Mouse (Mus musculus): Measurements from ENCODE around the gene Dgki.

The Dgki gene

DNA sequence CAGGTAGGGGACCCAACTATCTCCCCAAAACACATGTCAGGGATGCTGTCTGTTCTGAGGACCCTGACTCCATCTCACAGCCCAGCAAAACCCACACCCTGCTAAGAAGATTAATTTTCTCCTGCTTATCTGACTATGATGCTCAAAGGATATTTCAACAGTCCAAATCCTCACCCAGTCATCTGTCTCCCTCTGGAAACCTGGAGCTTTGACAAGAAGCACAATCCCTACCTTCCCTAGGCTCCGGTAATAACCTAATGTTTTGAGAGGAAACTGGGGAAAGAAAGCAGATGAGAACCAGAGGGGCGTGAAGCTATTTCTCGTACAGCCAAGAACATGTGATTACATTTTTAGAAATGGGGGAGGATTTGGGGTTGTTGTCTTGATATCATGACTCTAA lies 392.8 kb downstream of the Dgki start:
- DNase-seq (ENCODE audit: low spot score): no peak

DNA sequence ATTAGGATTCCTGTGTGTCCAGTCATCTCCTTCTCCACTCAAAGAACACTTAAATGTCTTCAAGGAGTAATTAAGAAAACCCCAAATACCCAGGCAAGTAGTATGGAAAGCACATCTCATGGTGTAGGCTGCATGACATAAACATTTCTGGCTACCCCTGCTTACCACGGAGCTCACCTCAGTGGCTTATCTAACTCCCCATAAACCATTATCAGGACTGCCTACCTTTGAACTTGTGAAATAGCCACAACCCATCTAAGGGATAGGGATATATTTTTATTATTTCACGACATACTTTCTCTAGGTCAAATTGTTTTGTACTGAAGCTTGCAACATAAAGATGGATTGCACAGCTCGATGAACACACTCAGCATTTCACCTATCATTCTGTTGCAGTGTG lies 394.0 kb downstream of the Dgki start:
- no peak for DNase-seq (ENCODE audit: low spot score)

DNA sequence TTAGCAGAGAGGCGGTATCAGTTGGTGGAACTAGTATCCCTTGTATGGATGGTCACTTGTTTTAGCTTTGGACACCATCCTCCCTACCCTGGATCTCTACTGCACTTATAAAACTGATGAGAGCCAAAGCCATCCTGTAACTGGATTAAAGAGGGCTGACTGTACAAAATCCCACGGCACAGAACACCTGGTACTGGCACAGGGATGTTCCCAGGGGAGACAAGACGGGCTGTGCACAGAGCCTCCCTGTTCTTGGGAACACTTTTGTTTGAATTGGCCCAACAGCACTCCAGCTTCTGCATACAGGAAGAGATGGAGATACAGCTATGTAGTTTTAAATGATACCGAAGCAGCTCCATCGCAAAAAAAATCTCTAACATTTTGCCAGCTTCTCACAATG lies 395.1 kb downstream of the Dgki start:
- no peak for DNase-seq (ENCODE audit: low spot score)

DNA sequence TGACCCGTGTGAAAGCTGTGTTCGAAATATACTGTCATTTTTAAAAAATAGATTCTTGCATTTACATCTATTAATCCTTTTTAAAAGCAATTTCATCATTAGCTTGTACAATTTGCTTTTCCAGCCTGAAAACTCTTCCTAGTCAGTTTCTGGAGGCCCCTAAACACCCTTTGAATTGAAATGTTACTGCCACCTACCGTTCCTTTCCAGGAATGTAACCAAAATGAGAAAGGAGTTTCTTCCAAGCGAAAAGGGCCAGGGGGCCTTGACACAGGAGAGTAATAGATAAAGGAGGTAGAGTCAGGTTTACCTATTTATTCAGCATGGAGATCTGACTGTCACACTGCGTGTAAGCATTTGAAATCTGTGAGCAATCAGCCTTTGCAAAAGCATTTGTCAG lies 396.2 kb downstream of the Dgki start:
- DNase-seq (ENCODE audit: low spot score): no peak

DNA sequence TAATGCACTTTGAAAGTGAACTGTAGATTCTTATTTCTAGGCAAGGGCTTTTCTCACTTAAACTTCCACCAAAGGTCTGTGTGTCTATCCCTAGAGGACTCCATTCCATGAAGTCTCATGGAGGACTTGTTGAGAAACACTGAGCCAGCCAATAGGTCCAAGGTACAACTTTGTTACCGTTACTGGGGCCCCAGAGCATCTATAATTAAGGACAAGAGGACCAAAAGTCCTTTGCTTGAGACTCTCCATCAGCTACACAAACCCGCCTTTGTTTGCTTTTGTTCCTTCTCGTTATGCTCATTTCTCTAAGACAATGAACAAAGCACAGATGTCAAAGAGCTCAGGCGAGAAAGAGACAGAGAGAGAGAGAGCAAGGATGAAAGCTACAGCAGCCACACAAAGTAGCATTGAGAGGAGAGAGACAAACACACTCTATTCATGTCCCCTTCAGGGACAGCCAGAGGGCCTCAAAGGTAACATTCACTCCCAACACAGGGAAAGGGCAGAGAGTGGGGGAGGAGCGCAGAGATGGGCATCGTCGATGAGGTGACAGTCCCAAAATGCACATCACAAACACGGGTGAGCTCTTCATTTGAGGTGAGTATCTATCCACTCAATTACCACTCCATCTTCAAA lies 396.7 kb downstream of the Dgki start:
- DNase-seq (ENCODE audit: low spot score): no peak

DNA sequence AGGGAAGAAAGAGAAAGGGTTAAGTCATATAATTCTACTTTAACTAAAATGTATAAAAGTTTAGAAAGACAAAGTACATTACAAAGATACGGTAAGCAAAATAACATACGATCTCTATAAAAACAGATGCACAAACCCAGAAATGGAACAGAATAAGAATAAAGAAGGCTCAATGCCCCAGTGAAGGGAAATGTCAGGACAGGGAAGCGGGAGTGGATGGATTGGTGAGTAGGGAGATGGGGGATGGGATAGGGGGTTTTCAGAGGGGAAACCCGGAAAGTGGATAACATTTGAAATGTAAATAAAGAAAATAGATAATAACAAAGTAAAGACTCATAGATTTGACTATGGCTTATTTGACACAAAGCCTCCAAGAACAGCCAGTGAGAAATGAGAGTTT lies 400.1 kb downstream of the Dgki start:
- DNase-seq (ENCODE audit: low spot score): no peak

DNA sequence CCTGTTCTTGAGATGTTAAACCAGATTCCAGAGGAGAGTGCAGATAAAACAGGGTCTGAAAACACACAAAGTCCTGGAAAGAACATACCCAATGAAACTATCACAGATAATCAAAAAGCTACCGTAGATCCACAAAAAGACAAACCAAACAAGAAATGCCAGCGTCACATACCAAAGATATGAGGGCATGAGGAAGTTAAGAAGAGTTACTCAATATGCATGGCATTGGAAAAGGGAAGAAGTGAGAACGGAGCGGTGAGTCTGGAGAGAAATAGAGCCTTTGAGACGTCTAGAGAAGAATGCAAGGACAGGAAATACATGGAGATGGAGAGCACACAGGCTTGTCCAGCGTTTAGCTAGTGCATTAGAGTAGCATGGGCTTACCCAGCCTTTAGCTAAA lies 401.6 kb downstream of the Dgki start:
- no peak for DNase-seq (ENCODE audit: low spot score)

DNA sequence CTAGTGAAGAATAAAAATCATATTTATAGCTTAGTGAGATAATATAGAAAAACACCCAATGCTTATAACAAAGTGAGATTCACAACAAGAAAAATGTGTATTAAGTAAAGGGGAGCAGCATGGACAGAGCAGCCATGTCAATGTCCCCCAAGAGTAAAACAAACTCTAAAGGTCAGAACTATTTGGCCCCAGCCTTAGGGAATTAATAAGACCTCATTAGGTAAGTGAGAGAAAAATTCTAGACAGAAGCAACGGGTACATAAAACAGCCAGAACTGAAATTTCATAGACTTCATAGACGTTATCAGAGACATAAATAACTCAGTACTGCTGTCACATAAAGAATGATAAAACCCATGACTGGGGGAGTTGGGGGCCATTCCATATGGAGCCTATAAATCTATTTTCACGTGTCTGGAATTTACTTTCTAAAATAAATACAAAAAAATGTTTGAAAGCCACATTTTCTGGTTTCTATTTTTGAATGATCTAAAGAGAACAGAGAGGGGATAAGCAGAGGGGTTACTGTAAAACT lies 402.3 kb downstream of the Dgki start:
- no peak for DNase-seq (ENCODE audit: low spot score)

DNA sequence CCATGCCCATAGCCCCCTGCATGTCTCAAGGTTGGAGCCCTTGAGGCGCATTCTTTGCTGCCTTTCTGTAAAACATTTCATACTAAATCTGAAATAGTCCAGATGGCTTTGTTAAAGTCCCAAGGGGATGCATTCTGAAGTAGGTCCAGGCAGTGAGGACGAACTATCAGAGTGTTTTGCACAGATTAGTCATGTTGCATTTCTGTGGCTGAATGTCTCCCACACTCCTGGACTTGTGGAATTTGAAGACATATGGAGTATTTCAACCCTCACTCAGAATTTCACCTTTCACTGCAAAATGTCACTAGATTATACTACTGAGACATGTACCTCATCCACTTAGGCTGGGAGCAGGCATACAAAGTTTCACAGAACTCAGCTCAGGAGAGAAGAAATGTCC lies 403.3 kb downstream of the Dgki start:
- DNase-seq (ENCODE audit: low spot score): no peak

DNA sequence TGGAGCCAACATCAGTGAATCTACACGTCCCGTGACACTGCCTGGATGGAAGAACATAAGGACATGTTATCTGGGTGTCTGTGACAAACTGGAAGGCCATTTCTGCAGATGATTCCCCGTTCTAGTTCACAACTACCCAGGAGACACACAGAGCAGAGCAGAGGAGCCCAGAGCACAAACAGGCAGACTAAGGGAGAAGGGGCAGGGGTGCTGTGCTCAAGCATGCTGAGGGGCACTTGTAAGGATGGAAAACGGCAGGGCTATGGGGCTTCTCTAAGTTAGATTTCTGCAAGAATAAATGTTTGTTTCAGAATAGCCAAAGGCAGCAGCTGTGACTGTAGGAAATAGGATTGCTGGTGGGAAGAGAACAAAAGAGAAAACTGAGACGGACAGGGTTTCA lies 408.2 kb downstream of the Dgki start:
- no peak for DNase-seq (ENCODE audit: low spot score)

DNA sequence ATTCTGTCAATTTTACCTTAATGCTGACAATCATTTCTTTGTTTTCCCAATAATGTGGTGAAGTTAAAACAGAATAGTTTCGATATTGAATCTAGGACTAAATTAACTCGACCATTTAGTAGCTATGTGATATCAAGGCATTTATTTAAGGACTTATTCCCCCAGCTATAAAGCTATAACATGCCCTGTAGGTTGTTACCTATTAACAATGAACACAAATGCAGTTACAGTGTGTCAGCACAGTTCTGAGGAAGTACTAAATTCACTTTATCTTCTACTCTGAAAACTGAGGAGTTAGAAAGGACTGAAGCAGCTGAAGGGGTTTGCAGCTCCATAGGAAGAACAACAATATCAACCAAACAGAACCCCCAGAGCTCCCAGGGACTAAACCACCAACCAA lies 409.2 kb downstream of the Dgki start:
- DNase-seq (ENCODE audit: low spot score): no peak

DNA sequence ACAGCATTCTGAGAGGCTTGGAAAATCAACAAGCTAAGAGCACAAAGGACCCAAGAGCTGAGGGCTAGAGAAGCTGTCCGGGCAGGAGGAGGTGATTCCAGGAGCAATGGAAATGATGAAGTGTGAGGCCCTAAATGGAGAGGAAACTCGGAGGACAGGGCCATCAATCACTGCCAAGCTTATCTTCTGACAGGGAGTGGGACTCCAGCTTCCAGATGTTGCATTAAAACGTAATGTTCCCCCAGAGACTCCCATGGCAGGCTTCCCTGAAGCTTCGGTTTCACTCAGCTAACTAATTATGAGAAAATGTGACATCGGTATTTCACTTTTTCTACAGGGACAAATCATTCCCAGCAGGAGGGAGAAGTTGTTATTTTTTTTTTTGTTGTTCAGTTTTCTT lies 409.7 kb downstream of the Dgki start:
- DNase-seq (ENCODE audit: low spot score): no peak

DNA sequence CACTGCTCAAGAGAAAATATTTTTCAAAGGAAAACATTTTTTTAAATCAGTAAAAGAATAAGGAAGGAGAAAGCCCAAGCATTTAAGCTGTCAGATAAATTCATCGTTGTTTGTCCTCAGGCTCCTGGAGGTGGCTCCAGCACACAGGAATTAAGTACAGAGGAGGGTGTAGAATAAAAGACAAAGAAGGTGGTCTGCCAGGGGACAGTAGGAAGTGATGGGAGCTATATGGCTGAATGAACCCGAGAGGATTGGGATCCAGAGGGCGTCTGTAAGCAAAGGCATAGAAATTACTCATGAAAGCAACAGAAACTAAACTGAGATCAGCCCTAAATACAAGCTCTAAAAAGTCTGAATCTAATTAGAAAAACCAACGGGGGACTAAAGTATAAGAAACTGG lies 418.7 kb downstream of the Dgki start:
- no peak for DNase-seq (ENCODE audit: low spot score)

DNA sequence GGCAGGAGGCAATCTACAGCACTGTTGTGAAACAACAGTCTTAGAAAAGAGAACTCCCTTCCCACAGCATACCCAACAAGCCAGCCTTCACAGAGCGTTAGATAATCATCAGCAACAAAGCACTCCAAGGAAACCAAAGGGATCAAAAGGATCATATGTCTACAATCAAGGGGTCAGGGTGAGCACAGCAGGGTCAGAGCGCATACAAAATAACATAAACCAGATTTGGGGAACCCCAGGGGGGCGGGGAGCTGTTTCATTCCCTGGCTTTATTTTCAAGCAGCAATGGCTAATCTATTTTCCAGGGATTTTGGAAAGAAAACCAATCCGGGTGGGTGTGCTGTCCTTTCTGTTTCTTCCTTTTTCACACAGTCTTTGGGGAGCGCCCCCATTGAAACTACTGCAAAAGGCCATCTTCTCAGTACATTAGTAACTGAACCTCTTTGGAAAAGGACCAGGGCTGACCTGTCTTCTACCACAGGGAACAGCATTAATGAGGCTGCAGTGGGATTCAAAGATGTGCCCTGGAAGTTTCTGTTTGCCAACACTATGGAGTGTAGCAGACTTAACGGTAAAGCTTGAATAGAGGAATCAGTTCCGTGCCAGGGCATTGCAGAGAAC lies 419.2 kb downstream of the Dgki start:
- DNase-seq (ENCODE audit: low spot score): no peak

DNA sequence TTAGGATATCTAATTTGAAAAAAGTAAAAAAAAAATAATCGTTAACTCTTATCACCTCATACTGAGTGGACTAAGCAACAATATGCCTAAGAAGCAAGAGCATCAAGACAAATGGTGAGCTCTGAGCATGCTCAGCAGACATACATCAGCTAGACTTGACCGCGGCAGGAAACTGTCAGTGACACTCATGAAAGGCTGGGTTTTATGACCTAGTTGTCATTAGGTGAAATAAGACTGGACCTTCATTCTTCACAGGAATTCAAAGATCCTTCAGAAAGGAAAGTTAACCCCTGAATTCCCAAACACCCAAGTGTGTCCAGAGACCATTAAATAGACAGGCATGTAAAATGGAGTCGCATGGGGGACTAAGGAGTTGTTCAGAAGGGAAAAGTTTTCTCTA lies 422.6 kb downstream of the Dgki start:
- DNase-seq (ENCODE audit: low spot score): no peak

DNA sequence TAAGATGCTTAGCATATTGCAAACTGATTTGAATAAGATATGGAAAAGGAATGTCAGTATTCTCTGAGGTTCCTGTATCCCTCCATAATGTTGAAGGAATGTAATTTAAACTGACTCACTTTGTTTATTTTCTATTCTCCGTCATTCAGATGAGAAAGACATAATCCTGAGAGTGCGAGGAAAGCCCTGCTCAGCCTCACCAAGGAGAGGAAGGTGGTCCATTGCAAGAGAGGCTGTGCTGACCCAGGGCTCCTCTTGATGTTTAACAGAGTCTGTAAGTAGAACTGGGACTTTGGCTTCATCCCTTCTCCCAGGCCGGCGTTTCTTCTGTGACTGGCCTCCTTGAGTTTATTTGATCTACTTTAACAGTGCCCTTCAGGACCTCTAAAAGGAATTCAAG lies 423.6 kb downstream of the Dgki start:
- no peak for DNase-seq (ENCODE audit: low spot score)

DNA sequence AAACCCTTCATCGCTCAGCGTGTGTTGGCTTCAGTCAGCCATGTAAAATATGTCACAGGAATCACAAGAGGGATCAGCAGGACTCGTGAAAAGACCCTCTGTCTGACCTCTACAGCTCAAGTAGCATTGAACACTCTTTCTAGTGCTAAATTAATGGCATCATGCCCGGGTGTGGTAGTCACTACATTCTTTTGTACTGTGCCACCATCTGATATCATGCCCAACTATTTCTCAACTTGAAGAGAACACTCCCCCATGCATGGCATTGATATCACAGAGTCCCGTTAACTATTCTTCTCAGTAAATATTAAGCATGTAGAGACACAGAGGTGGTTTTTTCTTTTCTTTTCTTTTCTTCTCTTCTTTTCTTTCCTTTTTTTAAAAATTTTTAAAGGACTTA lies 424.1 kb downstream of the Dgki start:
- DNase-seq (ENCODE audit: low spot score): no peak

DNA sequence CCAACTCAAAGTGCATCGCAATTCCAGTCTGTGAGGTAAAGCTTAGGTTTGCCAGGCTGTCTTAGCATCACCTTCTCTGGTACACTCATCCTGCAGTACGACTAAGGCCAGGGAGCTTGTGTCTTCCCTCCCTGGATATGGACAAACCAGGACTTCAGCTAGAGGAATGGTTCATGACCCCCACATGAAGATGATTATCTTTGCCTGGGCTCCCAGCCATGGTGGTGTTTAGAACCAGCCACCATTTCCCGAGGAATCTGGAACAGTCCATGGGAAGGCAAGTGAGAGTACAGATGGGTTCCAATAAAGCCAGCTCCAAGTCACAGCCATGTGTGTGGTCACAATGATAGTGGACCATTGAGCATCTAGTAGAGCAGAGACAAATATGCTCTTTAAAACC lies 427.1 kb downstream of the Dgki start:
- no peak for DNase-seq (ENCODE audit: low spot score)

DNA sequence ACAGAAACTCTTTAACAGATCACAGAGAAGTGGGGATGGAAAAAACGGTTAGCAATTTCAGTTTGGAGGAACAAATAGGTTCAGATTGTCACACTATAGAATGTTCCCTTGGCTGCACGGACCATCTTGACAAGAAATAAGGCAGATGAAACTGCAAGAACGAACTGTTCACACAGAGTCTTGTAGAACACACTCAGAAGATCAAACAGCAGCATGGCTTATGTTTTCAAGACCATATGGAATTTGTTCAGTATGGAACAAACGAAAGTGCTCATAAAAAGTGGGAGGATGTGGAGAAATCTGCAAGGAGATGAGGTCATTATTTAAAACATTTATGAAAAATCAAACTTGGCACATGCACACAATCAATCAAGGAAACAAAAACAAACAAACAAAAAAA lies 431.8 kb downstream of the Dgki start:
- DNase-seq (ENCODE audit: low spot score): no peak

DNA sequence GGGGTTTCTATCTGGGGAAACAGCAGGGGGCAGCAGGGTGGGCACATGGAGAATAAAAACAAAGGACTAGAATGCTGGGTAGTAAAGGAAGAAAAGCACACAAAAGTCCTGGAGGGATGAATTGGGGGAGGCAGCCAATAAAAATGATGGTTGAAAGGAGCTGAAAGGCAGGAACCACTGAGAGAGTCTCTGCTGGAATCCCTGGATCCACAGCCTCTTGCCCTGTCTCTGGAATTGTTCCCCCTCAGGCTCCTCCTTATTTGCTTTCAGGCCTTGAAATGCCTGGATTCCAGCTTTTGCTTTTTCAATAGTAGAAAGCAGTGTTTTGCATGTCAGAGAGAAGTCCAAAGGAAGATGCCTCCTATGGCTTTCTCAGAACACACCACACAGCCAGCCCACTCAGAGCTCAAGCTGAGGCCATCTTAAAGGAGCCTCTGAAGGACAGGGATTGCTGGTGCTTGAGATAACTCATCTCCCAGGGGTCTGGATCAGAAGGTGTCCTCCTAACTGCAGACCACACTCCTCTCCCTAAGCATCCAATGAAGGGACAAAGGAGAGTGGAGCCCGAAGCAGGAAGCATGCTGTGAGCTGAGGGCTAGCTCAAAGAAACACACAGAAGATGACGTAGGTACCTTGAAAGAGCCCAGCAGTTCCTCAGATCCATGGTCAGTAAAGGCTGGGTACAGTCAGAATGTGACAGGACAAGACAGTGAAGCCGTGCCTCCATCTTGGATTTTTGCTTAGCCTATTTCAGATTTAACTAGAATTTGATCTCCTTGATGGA lies 441.5 kb downstream of the Dgki start:
- no peak for DNase-seq (ENCODE audit: low spot score)

DNA sequence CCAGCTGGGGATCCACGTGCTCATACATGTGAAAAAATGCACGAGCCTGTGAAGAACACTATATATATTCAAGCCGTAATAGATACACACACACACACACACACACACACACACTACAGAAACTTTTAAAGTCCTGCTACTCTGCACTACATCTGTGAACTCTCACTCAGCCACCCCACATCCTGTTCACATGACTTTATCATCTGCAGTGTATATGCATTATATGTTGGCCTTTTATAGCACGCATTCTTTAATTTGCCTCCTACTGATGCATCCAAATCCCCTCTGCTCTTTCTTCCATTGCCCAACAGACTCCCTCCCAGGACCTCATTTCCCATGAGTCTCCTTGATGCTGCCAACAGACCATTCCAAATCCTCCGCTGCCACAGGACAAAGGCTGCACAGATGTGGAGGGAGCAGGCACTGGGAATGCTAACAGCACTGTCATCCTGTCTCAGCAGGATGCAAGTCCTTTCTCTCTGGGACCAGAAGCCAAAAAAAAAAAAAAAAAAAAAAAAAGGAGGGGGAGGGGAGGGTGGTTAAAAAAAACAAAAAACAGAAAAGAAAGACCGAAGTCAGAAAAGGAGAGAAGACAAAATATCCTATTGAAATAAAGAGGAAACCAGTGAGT lies 442.2 kb downstream of the Dgki start:
- no peak for DNase-seq (ENCODE audit: low spot score)

DNA sequence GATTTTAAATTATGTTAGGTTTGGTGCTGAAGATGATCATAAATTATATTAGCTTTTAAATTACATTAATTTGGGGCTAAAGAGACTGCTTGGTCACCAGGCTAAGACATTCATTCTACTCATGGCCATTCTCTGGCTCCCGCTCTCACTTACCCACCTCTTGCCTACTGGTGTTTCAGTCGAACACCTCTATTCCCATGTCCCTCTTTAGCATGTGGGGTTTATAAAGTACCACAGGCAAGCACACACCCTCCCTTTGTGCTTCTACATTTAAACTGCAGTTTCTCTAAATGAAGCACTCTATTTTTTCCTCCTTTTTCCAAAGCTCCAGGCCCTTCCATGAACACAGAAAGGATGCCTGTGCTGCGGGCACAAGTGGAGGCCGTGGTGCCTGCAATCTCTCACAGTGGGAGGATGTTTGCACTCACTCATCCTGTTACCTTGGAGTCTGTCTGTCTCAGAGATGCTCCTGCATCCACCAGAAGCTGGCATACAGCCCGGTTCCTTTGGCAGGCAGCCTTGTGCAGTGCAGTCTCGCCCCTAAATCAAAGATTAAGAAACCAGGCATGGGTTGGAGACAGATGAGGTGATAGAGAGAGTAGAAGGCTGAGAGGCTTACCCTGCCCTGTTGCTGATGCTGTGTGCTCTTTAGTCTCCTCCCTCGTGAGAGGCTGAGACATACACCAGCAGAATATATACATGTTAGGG lies 449.4 kb downstream of the Dgki start:
- peak; percentile 69 for DNase-seq (ENCODE audit: low spot score)

All from left cerebral cortex, adult 11 months (tissue).